8 mouse cellular contexts compared by ENCODE assay signal in the genomic region with DNA sequence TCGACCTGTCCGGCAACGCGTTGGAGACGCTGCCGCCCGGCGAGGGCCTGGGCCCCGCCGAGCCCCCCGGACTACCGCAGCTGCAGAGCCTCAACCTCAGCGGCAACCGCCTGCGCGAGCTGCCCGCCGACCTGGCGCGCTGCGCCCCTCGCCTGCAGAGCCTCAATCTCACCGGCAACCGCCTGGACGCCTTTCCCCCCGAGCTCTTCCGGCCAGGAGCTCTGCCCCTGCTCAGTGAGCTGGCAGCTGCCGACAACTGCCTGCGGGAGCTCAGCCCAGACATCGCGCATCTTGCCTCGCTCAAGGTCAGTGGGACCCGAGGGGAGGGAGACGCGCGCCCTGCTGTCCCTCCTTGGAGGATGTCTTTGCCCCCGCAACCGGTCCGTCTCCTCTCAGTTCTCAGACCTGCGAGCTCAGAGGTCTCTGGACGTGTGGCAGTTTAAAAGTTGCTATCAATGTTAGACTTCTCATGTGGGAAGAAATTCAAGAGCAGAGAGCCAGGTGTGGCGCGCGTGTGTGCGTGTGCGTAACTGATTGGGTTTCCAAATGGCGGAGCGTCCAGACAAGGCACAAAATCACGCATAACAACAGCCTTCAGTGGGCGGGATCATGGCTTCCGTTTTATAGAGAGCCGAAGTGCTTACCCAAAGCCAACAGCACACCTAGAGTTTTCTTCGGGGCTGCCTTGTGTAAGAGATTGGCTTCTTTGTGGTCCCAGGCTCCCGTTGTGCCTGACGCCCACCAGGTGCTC. TPM values are rescaled to one million over a fixed set of nuclear protein-coding genes. Genes with fewer than 3 reads are reported as not detected.
DNase-seq lines count a peak whose midpoint lies in the region; ATAC-seq lines count a peak whose summit lies in the region.
"Had no signal": no experiment of that assay in that cellular context is flagged by ENCODE, and none has a peak within 500 bp of the region (broad histone marks: within the 10 kb centered on the region; RNA-seq: fewer than 3 reads in every experiment).

No protein-coding gene starts in this region.

- no peak for ATAC-seq in heart, embryonic 15.5 days (replicated peaks; ENCODE audit: insufficient number of reproducible peaks, insufficient read depth, low FRiP score, low read depth)
- ATAC-seq in liver, embryonic 13.5 days (ENCODE audit: low read depth), result no peak

- H3K27me3 ChIP-seq in heart, embryonic 15.5 days, result no peaks in the 10 kb centered on the region
- no peaks in the 10 kb centered on the region for H3K27me3 ChIP-seq in liver, embryonic 13.5 days

- no peaks in the 10 kb centered on the region for H3K9me3 ChIP-seq in heart, embryonic 15.5 days (replicated peaks)
- H3K9me3 ChIP-seq in liver, embryonic 13.5 days (replicated peaks), result no peaks in the 10 kb centered on the region

- peak overlapping the region; percentile 76 for H3K4me3 ChIP-seq in heart, embryonic 15.5 days
- peak overlapping the region; percentile 100 for H3K4me3 ChIP-seq in liver, embryonic 13.5 days (replicated peaks)

- under 1% methylated on average over 50 of the region's 55 CpGs for WGBS in heart, embryonic 15.5 days
- under 1% methylated on average over 55 of the region's 55 CpGs for WGBS in liver, embryonic 13.5 days (ENCODE audit: insufficient replicate concordance)

- peaks cover 18% of the 10 kb centered on the region for H3K36me3 ChIP-seq in heart, embryonic 15.5 days
- peaks cover 41% of the 10 kb centered on the region for H3K36me3 ChIP-seq in liver, embryonic 13.5 days

- H3K27ac ChIP-seq in heart, embryonic 15.5 days, result peak overlapping the region; percentile 57
- peak overlapping the region; percentile 81 for H3K27ac ChIP-seq in liver, embryonic 13.5 days

- peaks cover 25% of the 10 kb centered on the region for H3K4me1 ChIP-seq in heart, embryonic 15.5 days (replicated peaks)
- peaks cover 40% of the 10 kb centered on the region for H3K4me1 ChIP-seq in liver, embryonic 13.5 days (replicated peaks)

- peak overlapping the region; percentile 87 for H3K9ac ChIP-seq in heart, embryonic 15.5 days
- H3K9ac ChIP-seq in liver, embryonic 13.5 days, result peak overlapping the region; percentile 97

- peak overlapping the region; percentile 96 for H3K4me2 ChIP-seq in heart, embryonic 15.5 days
- H3K4me2 ChIP-seq in liver, embryonic 13.5 days, result peak overlapping the region; percentile 86

- peak; percentile 26 to 43 for DNase-seq in spleen, postnatal 10 days (ENCODE audit: low spot score in 2 of 2)
- no peak for DNase-seq in spleen, postnatal 36 days (ENCODE audit: low spot score in 2 of 2)
- peak; percentile 44 to 46 for DNase-seq in adrenal gland, postnatal 36 days
- DNase-seq in liver, embryonic 13.5 days, result peak; percentile 14
- DNase-seq in retina, postnatal 1 day, result peak; percentile 42
- DNase-seq in urinary bladder, adult 2 months (ENCODE audit: low spot score), result no peak

RNA-seq across cellular contexts. Expression of gene Lrrc47, which starts 0.8 kb away (rescaled TPM):
- 10 to 100 TPM; 55.6 to 58.5 TPM for total RNA-seq in adrenal gland, postnatal 36 days (2021)
- 13.4 and 20.9 TPM in 2 replicates for polyA plus RNA-seq in heart, embryonic 15.5 days (2015; fragmentation: Nextera tagmentation; extraction: Ambion mirVana)
- polyA plus RNA-seq in liver, embryonic 13.5 days (2015; fragmentation: Nextera tagmentation; extraction: Ambion mirVana), result 19.1 and 20.3 TPM in 2 replicates
- 26.7 and 28.7 TPM in 2 replicates for polyA plus RNA-seq in urinary bladder, adult 2 months (2012; rRNA removed)

RNA-seq across cellular contexts. Expression of gene Smim1, which starts 13.7 kb away (rescaled TPM):
- 10 to 100 TPM; 45.4 to 54.8 TPM for total RNA-seq in adrenal gland, postnatal 36 days (2021)
- 41.4 and 52.6 TPM in 2 replicates for polyA plus RNA-seq in heart, embryonic 15.5 days (2015; fragmentation: Nextera tagmentation; extraction: Ambion mirVana)
- polyA plus RNA-seq in liver, embryonic 13.5 days (2015; fragmentation: Nextera tagmentation; extraction: Ambion mirVana), result 327 and 398 TPM in 2 replicates
- polyA plus RNA-seq in urinary bladder, adult 2 months (2012; rRNA removed), result 46.9 and 48.1 TPM in 2 replicates

RNA-seq across cellular contexts. Expression of gene Ccdc27, which starts 30.2 kb away (rescaled TPM):
- total RNA-seq in adrenal gland, postnatal 36 days (2021), result not detected
- polyA plus RNA-seq in heart, embryonic 15.5 days (2015; fragmentation: Nextera tagmentation; extraction: Ambion mirVana), result not detected in 2 replicates
- polyA plus RNA-seq in liver, embryonic 13.5 days (2015; fragmentation: Nextera tagmentation; extraction: Ambion mirVana), result 0.07 TPM in 1 of 2 replicates, not detected in the other
- polyA plus RNA-seq in urinary bladder, adult 2 months (2012; rRNA removed), result not detected in 2 replicates
- polyA plus RNA-seq: large intestine, adult 2 months had no signal

RNA-seq across cellular contexts. Expression of gene Cep104, which starts 37.3 kb away (rescaled TPM):
- total RNA-seq in adrenal gland, postnatal 36 days (2021), result 10 to 100 TPM; 25.3 to 28.2 TPM
- polyA plus RNA-seq in heart, embryonic 15.5 days (2015; fragmentation: Nextera tagmentation; extraction: Ambion mirVana), result 11.6 and 16.2 TPM in 2 replicates
- polyA plus RNA-seq in liver, embryonic 13.5 days (2015; fragmentation: Nextera tagmentation; extraction: Ambion mirVana), result 6.3 and 8.7 TPM in 2 replicates
- 9.9 and 14.0 TPM in 2 replicates for polyA plus RNA-seq in urinary bladder, adult 2 months (2012; rRNA removed)

RNA-seq across cellular contexts. Expression of gene Dffb, which starts 37.4 kb away (rescaled TPM):
- 1 to 10 TPM; 2.9 to 3.7 TPM for total RNA-seq in adrenal gland, postnatal 36 days (2021)
- polyA plus RNA-seq in heart, embryonic 15.5 days (2015; fragmentation: Nextera tagmentation; extraction: Ambion mirVana), result 5.5 and 8.5 TPM in 2 replicates
- polyA plus RNA-seq in liver, embryonic 13.5 days (2015; fragmentation: Nextera tagmentation; extraction: Ambion mirVana), result 11.0 and 11.1 TPM in 2 replicates
- 10.5 and 14.1 TPM in 2 replicates for polyA plus RNA-seq in urinary bladder, adult 2 months (2012; rRNA removed)

Comparison
In these comparisons a context has a peak if more than half of its experiments do, and no peak if none do; other contexts are left out.
1. DNase-seq: peak in spleen, postnatal 10 days (2 of 2), adrenal gland, postnatal 36 days (2 of 2), liver, embryonic 13.5 days (single experiment) and retina, postnatal 1 day (single experiment); none in spleen, postnatal 36 days (0 of 2) and urinary bladder, adult 2 months (single experiment).